Mouse (Mus musculus) hematopoietic stem cell, adult 5-6 weeks (primary cell): ENCODE data around the gene Rnf41. TPM values are rescaled to one million over a fixed set of nuclear protein-coding genes. Genes with fewer than 3 reads are reported as not detected.

ENCODE experiments used
- ATAC-seq, 2 experiments: fragments of 125-278 bp in 1 of 2; replicated peaks in 1 of 2; 2 replicates each; pipeline ENCODE4 v1.8.0; 2016 to 2017; ENCODE audit warnings: inconsistent platforms in 2 of 2, mild to moderate bottlenecking in 2 of 2, moderate number of reproducible peaks in 2 of 2, low read depth in 1 of 2, moderate TSS enrichment in 1 of 2; ENCODE audit not compliant: low FRiP score in 2 of 2, poor library complexity in 2 of 2, severe bottlenecking in 2 of 2, insufficient read depth in 1 of 2, low TSS enrichment in 1 of 2
- total RNA-seq: library from RNA; stranded (forward); fragments of 172-1452, 232-1000 nt; gene quantifications from 2 replicates; pipeline ENCODE4 v1.2.3, GENCODE M21; 2017

Gene Rnf41
- total RNA-seq, 1 experiment from 2014 or later, result 18.4 TPM

DNA sequence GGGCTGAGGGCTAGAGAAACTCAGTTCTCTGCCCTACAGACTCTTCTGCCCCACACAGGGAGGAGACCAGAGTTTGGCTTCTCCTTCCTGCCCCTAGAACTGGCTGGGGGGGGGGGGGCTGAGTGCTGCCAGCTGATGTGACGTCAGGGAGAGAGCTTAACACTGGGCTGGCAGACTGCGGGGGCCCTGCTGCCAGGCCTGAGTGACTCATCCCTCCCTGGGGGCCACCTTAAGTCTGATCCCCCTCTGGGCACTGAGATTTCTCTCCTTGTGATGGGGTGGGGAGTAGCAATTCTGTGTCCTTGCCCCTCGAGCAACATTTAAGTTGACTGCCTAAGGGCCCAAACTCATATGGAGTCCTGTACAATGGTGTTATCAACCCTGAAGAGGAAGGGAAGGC, 33.0 kb upstream of the Rnf41 start:
- no peak for ATAC-seq

DNA sequence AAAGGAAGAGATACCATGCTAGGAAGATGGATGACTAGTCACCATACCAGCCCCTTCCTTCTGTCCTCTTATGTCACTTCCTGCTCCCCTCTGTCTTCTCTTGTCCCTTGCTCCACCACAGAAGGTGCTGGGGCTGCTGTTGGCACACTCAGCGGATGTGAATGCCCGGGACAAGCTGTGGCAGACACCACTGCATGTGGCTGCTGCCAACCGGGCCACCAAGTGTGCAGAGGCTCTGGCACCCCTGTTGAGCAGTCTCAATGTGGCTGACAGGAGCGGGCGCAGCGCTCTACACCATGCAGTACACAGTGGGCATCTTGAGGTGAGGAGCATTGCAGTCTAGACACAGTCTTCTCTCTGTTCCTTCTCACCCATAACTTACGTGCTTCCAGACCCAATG, 32.2 kb upstream of the Rnf41 start:
- no peak for ATAC-seq

DNA sequence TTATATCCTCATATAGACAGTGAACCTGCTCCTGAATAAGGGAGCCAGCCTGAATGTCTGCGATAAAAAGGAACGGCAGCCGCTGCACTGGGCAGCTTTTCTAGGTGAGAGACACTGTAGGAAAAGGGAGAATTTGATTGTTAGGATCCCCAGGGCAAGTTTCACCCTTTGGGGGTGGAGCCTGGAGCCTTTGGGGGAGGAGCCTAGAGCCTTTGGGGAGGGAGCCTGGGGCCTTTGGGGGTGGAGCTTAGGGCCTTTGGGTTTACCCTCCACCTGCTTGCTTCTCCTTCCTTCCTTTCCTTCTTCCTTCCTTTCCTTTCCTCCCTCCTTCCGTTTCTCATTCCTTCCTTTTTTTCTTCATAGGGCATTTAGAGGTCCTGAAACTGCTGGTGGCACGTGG, 30.9 kb upstream of the Rnf41 start:
- ATAC-seq, result no peak

DNA sequence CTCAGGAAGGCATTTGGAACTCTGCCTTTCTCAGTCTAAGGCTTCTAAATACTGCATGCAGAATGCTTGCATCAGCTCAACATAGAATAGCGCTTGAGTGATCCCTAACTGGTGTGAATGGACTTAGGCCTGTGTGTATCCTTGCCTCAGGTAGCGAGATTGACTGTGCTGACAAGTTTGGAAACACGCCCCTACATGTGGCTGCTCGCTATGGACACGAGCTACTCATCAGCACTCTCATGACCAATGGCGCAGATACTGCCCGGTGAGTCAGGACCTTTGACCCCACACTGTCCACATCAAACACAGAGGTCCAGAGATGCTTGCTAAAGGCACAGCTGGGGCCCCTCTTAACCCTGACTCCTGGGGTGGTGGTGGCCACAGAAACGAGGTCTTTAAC, 29.0 kb upstream of the Rnf41 start:
- no peak for ATAC-seq

DNA sequence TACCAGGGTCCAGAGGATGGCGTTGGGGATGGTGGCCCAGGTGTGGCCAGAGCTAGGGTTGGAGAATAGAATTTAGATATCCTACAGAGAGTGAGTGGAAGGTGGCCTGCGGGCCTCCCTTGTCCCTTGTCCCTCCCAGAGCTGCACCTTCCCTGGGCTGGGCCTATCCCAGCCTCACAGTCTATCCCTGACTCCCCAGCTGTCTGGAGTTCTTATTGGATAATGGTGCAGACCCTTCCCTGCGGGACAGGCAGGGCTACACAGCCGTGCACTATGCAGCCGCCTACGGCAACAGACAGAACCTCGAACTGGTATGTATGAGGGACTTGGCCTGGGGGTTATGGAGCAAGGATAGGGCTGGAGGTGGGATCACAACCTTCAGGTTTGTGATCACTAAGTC, 25.6 kb upstream of the Rnf41 start:
- no peak for ATAC-seq

DNA sequence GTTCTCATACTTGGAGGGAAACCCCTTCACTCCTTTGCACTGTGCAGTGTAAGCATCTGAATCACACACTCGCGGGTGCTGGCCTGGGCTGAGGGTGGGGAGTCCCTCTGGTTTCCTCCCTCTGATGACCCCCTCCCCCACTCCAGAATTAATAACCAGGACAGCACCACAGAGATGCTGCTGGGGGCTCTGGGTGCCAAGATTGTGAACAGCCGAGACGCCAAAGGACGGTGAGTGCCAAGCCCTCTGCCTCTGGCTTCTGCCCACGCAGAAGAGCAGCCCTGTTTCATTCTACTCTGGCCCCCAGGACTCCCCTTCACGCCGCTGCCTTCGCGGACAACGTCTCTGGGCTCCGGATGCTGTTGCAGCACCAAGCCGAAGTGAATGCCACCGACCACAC, 22.5 kb upstream of the Rnf41 start:
- no peak for ATAC-seq

DNA sequence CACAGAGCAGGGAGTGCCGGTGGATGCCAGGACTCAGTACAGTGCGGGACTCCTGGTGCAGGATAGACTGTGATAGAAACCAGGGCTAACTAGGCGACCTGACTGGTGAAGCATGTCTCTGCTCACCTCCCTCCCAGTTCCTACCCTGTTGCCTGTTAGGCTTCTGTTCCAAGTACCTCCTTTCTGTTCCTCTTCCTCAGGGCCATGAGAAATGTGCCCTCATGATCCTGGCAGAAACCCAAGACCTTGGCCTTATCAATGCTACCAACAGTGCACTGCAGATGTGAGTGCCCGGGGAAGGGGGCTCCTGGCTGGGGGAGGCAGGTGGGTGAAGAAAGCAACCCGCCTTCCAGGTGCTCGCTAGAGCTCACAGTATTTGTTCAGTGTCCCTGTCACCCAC, 21.9 kb upstream of the Rnf41 start:
- no peak for ATAC-seq

DNA sequence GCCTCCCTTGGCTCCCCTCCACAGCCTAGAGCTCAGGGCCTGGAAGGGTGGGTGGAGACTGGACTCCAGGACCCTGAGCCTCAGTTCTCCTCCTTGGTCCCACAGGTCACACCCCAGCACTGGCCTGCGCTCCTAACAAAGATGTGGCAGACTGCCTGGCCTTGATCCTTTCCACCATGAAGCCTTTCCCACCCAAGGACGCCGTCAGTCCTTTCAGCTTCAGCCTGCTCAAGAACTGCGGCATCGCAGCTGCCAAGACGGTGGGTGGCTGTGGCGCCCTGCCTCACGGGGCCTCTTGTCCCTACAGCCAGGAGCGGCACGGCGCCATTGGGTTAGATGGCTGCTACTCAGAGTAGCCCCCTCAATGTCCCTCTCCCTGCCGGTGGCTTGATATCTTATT, 21.1 kb upstream of the Rnf41 start:
- no peak for ATAC-seq

DNA sequence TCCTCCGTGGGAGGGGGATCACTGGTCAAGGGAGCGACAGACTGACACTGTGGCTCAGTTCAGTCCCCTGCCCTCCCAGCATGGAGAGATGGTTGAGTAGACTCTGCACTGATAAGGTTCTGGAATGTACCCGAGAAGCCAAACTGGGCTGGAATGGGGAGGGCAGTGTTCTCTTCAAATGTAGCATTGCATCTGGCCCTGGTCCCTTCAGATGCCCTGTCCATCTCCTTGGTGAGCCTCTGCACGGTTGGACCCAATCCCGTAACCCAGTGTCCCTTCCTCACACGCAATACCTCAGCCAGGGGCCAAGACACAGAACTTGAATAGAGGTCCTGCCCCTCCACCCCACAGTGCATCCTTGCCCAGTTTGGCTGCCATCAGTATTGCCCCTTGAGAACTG, 19.6 kb upstream of the Rnf41 start:
- ATAC-seq, result no peak

DNA sequence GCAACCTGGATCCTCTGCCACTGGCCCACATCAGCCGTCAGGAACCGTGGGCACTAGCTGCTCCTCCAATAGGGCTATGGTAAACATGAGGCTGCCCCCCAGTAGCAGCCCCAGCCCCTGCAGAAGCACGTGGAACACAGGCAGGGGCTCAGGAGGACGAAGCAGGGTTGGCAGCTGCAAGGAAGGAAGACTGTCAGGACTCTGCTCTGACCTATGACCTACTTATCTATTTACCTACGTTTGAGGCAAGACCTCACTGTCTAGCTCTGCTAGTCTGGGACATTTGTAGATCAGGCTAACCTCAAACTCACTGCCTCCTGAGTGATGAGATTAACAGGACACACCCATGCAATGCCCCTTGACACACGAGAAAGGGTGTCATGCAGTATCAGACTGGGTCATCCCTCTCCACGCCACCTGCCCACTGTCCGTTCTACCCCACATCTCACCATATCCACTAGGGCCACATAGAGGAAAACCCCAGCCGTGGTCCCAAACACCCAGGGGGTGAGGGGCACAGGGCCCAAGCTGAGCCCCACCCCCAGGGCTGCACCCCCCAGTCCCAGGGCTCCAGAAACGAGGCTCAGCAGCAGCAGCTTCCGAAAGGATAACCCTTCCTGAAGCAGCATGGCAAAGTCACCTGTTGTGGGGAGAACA, 15.3 kb upstream of the Rnf41 start:
- no peak for ATAC-seq

DNA sequence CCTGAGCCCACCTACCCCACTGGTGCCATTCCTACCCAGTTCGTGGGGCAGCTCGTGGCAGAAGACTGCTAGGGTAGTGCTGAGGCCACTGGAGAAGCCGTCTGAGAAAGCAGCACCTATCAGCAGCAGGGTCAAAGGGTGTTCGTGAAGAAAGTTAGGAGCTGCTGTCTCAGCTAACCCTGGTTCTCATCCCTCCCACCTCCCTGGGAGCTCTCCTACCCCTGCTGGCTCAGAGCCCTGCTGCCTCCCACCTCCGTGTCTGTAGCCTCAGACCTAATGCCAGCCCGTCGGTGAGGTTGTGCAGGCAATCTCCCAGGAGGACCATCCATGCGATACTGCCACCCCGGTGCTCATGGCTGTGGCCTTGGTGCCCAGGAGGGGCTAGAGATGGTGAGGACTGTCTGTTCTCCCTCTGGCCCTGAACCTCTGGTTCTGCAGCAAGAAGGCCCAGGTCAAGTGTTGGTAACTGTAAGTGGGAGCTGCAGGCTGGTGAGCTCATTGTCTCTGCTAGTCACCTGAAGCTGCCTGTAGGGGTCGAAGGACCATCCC, 14.7 kb upstream of the Rnf41 start:
- ATAC-seq, result no peak

DNA sequence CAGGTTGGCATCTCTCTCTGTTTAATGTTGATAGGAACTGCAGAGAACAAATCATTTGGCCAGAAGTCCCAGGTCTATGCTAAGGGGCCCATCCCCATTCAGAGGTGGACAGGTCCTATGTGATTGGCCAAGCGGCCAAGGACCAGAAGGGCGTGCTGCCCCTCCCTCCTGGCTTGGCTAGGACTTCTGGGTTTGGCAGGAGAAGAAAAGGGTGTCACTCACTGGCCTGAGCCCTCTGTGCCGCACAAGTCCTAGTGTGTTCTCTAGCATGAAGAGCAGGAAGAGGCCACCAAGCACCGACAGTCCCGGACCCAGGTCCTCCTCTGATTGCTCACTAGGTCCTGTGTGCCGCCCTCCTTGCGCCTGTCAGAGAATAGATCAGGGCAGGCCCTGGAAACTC, 14.0 kb upstream of the Rnf41 start:
- no peak for ATAC-seq

DNA sequence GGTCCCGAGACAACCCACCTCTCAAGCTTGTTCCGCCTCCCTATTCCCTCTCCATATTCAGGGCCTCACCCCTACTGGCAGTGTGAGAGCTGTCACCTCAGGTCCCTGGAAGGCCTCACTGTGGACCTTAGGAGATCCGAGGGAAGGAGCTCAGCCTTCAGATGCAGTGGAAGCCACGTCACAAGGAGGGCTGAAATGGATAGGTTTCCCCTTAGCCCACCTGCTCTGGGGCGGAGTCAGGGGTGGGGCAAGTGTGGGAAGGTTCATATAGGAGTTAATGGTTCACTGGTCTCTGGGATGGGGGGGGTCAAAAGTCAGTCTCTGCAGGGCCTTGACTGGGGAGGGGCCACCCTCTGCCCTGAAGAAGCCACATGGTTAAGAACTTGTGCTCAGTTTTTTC, 11.1 kb upstream of the Rnf41 start:
- ATAC-seq, result no peak

DNA sequence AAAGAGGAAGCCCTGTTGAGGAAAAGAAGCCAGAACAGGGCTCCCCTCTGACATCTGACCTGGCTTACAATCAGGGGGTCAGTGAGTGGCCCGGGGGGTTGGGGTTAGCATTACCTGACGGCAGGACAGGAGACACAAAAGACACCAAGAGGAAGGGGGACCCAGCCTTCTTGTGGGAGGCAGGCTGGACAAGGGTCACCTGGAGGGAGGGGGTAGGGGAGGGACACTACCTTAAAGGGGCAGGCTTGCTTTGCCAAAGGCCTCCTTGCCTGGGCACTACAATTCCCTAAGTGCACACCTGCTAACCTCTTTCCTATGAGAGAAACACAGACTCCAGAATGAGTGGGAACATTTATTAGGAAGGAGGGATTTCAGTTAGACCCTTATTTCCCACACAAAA, 10.4 kb upstream of the Rnf41 start, which contains the start of gene Slc39a5:
Slc39a5 (minus strand) TSS at position 174 of the 400 bp plus-strand sequence.
- no peak for ATAC-seq

DNA sequence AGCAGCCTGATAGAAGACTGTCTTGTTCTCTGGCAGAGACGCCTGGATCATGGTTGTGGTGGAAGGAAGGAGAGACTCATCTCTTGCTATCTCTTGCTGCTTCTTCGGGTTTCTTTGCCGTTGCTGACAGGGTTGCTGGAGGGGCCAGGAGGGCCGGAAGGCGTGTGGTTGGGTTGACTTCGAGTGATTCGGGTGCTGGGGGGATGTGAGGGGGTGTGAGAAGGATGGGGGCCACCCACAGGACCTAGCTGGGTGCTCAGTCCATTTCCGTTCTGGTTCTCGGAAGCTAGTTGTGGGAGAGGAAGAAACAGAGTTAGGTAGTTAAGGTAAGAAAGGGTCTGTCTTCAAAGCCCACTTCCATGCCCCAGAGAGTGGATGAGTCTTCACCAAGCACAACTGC, 9.8 kb upstream of the Rnf41 start:
- ATAC-seq, result no peak

DNA sequence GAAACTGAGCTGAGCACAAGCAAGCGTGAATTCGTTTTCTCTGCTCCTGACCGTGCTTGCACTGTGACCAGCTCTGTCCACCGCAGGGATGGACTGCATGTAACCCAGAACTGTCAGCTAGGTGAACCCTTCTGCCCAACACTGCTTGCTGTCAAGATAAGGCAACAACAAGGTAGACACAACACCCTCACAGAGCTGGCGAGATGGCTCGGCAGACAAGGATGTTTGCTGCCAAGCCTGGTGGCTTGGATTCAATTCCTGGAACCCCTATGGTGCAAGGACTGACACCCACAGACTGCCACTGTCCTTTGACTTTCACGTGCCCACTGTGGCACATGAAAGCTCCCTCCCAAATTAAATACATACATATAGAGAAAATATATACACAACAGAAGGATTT, 7.5 kb upstream of the Rnf41 start:
- ATAC-seq, result no peak

DNA sequence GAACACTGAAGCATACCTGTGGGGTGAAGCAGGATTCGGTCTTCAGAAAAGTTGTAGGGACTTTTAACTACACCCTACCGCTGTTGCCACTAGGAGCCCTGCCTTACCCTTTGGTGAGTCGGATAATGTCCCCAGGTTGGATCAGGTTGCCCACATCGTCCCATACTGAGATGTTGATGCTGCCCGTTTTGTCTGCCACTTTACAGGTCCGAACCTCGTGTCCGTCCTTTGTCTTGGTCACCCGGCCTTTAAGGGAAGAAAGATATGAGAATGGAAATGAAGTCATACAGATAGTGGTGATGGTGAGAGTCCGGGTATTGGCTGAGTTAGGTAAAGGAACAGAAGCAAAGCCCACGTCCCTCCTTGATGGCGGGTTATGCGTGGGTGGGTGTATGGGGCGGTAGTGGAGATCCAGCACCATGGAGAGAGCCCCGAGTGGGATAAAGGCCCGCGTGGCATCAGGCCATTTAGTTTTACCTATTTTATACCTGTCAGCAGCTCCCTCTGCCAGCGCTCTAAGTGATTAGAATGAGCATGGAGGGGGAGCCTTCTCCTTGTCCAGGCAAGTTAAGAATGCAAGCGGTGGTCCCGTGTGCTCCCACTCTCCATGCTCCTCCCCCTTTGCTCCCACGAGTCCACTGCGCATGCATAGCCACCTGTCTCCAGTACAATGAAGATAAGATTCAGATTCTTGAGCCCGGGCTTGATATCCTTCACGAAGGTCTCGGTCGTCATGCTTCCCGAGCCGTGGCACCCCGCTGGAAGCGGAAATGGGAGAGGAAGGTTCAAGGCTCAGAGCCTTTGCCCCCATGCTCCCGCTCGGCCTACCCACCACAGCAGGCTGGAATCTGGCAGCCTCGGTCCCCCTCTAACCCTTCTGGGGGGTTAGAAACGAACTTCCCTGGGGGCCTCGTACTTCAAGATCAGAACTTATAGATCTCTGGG, 2.6 kb upstream of the Rnf41 start:
- ATAC-seq, result no peak

DNA sequence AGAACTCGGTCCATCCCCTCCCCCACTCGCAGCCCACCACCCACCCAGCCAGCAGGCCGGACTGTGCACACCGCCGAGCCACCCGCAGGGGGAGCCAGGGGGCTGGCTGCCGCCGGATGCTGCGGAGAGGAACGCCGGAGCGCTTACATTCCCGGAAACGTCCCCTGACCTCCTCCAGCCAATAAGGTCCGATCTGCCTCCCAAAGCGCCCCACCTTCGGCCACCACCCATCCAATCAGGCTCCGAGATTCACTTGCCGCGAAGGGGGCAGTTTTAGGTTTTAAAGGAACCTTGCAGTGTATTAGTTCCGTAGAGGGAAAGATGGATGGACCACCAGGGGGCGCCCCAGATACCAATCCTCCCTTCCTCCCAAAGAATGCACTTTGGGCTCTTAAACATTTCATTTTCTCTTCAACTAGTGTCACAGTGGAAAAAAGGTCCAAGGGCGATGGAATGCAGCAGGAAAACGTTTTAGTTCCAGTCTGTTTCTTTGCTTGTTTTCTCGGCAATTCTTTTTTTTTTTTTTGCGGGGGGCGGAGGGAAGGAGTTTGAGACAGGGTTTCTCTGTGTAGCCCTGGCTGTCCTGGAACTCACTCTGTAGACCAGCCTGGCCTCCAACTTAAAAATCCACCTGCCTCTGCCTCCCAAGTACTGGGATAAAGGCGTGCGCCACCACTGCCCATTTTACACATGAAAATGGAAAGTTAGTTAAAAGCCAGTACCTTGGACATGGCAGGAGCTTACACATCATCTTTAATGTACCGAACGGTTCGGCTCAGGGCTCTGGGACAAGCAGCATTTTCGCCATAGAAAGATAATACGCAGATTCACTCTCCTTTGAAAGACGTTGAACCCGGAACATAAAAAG, 1.5 kb upstream of the Rnf41 start:
- ATAC-seq, result peak; percentile 87 to 89
